Mouse (Mus musculus) left cerebral cortex, postnatal 10 days (tissue): ENCODE measurements around the gene Igtp. TPM values are rescaled to one million over a fixed set of nuclear protein-coding genes. Genes with fewer than 3 reads are reported as not detected.

ENCODE experiments used
- DNase-seq, 2 experiments: peaks; one replicate each; pipeline ENCODE4 v3.0.0; 2021 to 2022; ENCODE audit warnings: low spot score in 2 of 2, mixed read lengths in 1 of 2; ENCODE audit errors: extremely low spot score in 1 of 2
- intact Hi-C: fragments of 180-260 bp; cut with DNase I; formaldehyde crosslinking; loops from one replicate; pipeline ENCODE4 v1.15.1; 2025
- total RNA-seq, 2 experiments: library from RNA; stranded (reverse); gene quantifications; 2 replicates each; pipeline ENCODE4 v1.2.3; 2021

The Igtp gene
- total RNA-seq, 2 experiments from 2014 or later: 1.1 to 1.9 TPM

DNA sequence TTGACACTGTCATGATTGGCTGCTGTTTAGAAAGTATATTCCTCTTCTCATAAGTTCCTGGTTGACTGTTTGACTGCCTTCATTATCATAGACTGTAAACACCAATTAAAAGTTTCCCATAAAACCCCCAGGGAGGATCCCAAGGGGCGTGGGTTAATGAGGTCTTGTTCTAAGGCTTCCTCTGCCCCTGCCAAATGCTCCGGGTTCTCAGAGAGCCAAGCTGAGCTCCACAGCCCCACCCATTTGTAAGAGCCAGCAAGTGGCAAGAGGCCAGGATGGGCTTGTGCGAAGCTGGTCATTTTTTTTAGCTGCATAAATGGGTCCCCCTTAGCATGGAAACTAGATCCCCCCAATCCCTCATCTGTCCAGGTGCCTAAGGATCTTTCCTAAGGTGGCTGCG, 47.9 kb downstream of the Igtp start:
- intact Hi-C loops: no loop called here
- DNase-seq: peak in 1 of 2 experiments; percentile 46

GRCm38 (mm10) chr11:58249203-58249981, 50.0 kb downstream of the Igtp start:
- intact Hi-C loops: no loop called here
- no peak for DNase-seq

- intact Hi-C loops: no loop called here
- DNase-seq: no peak
Measured at GRCm38 (mm10) chr11:58250550-58250949, 51.2 kb downstream of the Igtp start.

GRCm38 (mm10) chr11:58254411-58254810, 55.1 kb downstream of the Igtp start:
- intact Hi-C loops: no loop called here
- no peak for DNase-seq

Other genes with a start within 250 kb of the Igtp start
- gene Larp1, start 190.5 kb upstream of the Igtp start, total RNA-seq: 10 to 100 TPM; 86.2 to 89.1 TPM
- gene Gm12248, start 106.4 kb upstream of the Igtp start, total RNA-seq: not detected
- gene Cnot8, start 95.4 kb upstream of the Igtp start, total RNA-seq: 10 to 100 TPM; 50.4 to 51.1 TPM
- gene Gemin5, start 31.0 kb upstream of the Igtp start, total RNA-seq: 10 to 100 TPM; 15.7 to 17.8 TPM
- 10 to 100 TPM; 31.0 to 38.0 TPM for gene Mrpl22, start 27.9 kb upstream of the Igtp start, total RNA-seq
- 1 to 10 TPM; 1.2 to 1.5 TPM for gene Irgm2, start 62 bp downstream of the Igtp start, total RNA-seq
- gene 4930438A08Rik, start 75.2 kb downstream of the Igtp start, total RNA-seq: not detected
- 10 to 100 TPM; 19.2 to 21.4 TPM for gene Zfp692, start 107.5 kb downstream of the Igtp start, total RNA-seq
- 10 to 100 TPM; 47.7 to 50.4 TPM for gene Zfp672, start 130.8 kb downstream of the Igtp start, total RNA-seq
- 10 to 100 TPM; 55.5 to 60.8 TPM for gene Sh3bp5l, start 131.2 kb downstream of the Igtp start, total RNA-seq
- gene Lypd8, start 179.5 kb downstream of the Igtp start, total RNA-seq: not detected
- gene 1810065E05Rik, start 221.6 kb downstream of the Igtp start, total RNA-seq: not detected
- not detected for gene Gm12253, start 233.0 kb downstream of the Igtp start, total RNA-seq